In the genomic region with DNA sequence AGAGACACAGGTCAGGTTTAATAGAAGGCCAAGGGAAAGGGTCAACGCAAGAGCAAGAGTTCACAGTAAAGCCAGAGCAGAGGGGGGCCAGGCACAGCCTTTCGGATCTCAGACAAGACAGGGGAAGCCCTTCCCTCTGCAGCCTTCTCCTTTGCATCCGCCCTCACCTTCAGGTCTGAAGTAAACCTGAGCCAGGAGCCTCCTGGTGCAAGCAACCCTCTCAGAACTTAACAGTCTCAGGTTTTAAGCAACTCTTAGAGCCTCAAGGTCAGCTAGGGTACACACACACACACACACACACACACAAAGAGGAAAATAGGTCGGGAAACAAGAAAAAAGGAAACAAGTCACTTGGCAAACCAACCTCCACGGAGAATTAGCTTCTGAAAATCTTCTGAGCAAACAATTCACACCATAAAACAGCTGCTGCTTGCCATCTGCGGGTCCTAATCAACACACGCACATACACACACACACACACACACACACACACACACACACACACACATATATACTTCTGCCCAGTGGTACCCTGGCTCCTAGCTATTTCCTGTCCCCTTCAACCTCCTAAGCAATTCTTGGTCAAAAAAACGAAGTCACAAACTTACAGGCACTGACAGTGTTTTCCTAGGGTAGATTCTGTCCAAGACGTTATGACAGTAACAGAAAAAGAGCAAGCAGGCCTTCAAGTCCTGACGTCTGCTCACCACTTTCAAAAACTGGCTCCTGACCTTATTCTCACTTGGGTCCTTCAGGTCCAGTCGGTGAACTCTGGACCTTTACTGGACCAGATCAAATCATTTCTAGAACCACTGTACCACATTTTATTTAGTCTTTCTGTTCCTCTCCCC, we compare ENCODE assay signal across 8 mouse cellular contexts.
DNase-seq lines count a peak whose midpoint lies in the region; ATAC-seq lines count a peak whose summit lies in the region.

No protein-coding gene starts in this region.

- peak overlapping the region; percentile 55 for H3K4me2 ChIP-seq in embryonic facial prominence, embryonic 11.5 days (ENCODE audit: low read depth, low read length)
- peak overlapping the region; percentile 53 for H3K4me2 ChIP-seq in neural tube, embryonic 13.5 days

- H3K9ac ChIP-seq in embryonic facial prominence, embryonic 11.5 days (replicated peaks; ENCODE audit: low read length) = no peak overlapping the region; the same call in 1 of the 2 replicates
- peak overlapping the region; percentile 27; the same call in 1 of the 2 replicates for H3K9ac ChIP-seq in neural tube, embryonic 13.5 days

- no peaks in the 10 kb centered on the region for H3K27me3 ChIP-seq in embryonic facial prominence, embryonic 11.5 days (ENCODE audit: control insufficient read depth, insufficient read depth, low read length)
- no peaks in the 10 kb centered on the region for H3K27me3 ChIP-seq in neural tube, embryonic 13.5 days

- peak; percentile 47 for DNase-seq in embryo, embryonic 10 days (ENCODE audit: low spot score)
- no peak for DNase-seq in embryo, embryonic 11 days
- no peak for DNase-seq in embryonic facial prominence, embryonic 11.5 days (ENCODE audit: low spot score)
- DNase-seq in heart, postnatal 36 days = peak; percentile 12 to 65
- DNase-seq in kidney, postnatal 4 days = peak; percentile 27 to 46
- no peak for DNase-seq in c-Kit-positive CD71-positive TER-119-positive erythroid progenitor cells, embryonic 14.5 days (ENCODE audit: low spot score)
- DNase-seq in adrenal gland, postnatal 25 days = no peak

- peak overlapping the region; percentile 38; the same call in 1 of the 2 replicates for H3K27ac ChIP-seq in embryonic facial prominence, embryonic 11.5 days (replicated peaks; ENCODE audit: low read depth, low read length)
- H3K27ac ChIP-seq in neural tube, embryonic 13.5 days (replicated peaks) = peak overlapping the region; percentile 74

- H3K4me1 ChIP-seq in embryonic facial prominence, embryonic 11.5 days (ENCODE audit: control insufficient read depth, insufficient read depth, low read length) = no peaks in the 10 kb centered on the region; the same call in none of the 2 replicates
- peaks cover 44% of the 10 kb centered on the region for H3K4me1 ChIP-seq in neural tube, embryonic 13.5 days (replicated peaks)

- intact Hi-C loops in heart, postnatal 36 days (cut with DNase I) = loop anchor here (2.0 to 5.0 kb wide), 6 partner anchors 38 to 335 kb away; no protein-coding TSS in a partner anchor

- no peaks in the 10 kb centered on the region for H3K36me3 ChIP-seq in embryonic facial prominence, embryonic 11.5 days (replicated peaks; ENCODE audit: control insufficient read depth, insufficient read depth, low read depth, low read length)
- no peaks in the 10 kb centered on the region for H3K36me3 ChIP-seq in neural tube, embryonic 13.5 days

- no peak for ATAC-seq in embryonic facial prominence, embryonic 11.5 days (replicated peaks; ENCODE audit: insufficient number of reproducible peaks, low FRiP score, low TSS enrichment, low read depth)
- ATAC-seq in neural tube, embryonic 13.5 days (ENCODE audit: low read depth) = 0 out of 2 replicates have a peak, but pooled peaks have one; percentile 33

- no peaks in the 10 kb centered on the region for H3K9me3 ChIP-seq in embryonic facial prominence, embryonic 11.5 days (replicated peaks; ENCODE audit: control insufficient read depth, low read length)
- no peaks in the 10 kb centered on the region for H3K9me3 ChIP-seq in neural tube, embryonic 13.5 days

- WGBS in embryonic facial prominence, embryonic 11.5 days = 16% methylated on average over 11 of the region's 11 CpGs
- 17% methylated on average over 11 of the region's 11 CpGs for WGBS in neural tube, embryonic 13.5 days

- no peak overlapping the region for H3K4me3 ChIP-seq in embryonic facial prominence, embryonic 11.5 days (ENCODE audit: low read depth, low read length)
- no peak overlapping the region for H3K4me3 ChIP-seq in neural tube, embryonic 13.5 days

Comparison
In these comparisons a context has a peak if more than half of its experiments do, and no peak if none do; other contexts are left out.
1. DNase-seq: peak in embryo, embryonic 10 days (single experiment), heart, postnatal 36 days (2 of 2) and kidney, postnatal 4 days (2 of 2); none in embryo, embryonic 11 days (single experiment), embryonic facial prominence, embryonic 11.5 days (single experiment), c-Kit-positive CD71-positive TER-119-positive erythroid progenitor cells, embryonic 14.5 days (single experiment) and adrenal gland, postnatal 25 days (single experiment).